In genomic region chr11:104608249-104608920, GRCm38 (mm10) we compare ENCODE assay signal across 8 mouse cellular contexts. TPM values are rescaled to one million over a fixed set of nuclear protein-coding genes. Genes with fewer than 3 reads are reported as not detected.
A peak's percentile ranks its signal among the peaks of the same experiment; 100 is the strongest.
DNase-seq lines count a peak whose midpoint lies in the region; ATAC-seq and TF ChIP-seq lines count a peak whose summit lies in the region.

No protein-coding gene starts in this region.

- peaks cover 11% of the 10 kb centered on the region for H3K4me1 ChIP-seq in heart, embryonic 13.5 days
- peaks cover 69% of the 10 kb centered on the region for H3K4me1 ChIP-seq in G1E (ENCODE audit: insufficient read depth, low read depth, low read length)
- H3K4me1 ChIP-seq in hindbrain, embryonic 10.5 days (replicated peaks), result peaks cover 14% of the 10 kb centered on the region

- peak overlapping the region; percentile 82 for H3K9ac ChIP-seq in heart, embryonic 13.5 days

- DNase-seq in heart, adult 9 months (ENCODE audit: low spot score in 2 of 2), result no peak
- DNase-seq in G1E (ENCODE audit: low spot score), result no peak
- DNase-seq in hindbrain, embryonic 10.5 days (ENCODE audit: low spot score), result no peak
- DNase-seq in ovary, postnatal 14 days (ENCODE audit: low spot score), result no peak

- 2% methylated on average over 23 of the region's 23 CpGs for WGBS in heart, embryonic 13.5 days
- WGBS in hindbrain, embryonic 10.5 days, result 2% methylated on average over 23 of the region's 23 CpGs

- H3K4me3 ChIP-seq in heart, embryonic 13.5 days, result peak overlapping the region; percentile 70
- peak overlapping the region; percentile 70 for H3K4me3 ChIP-seq in G1E (ENCODE audit: low read depth, low read length)
- H3K4me3 ChIP-seq in hindbrain, embryonic 10.5 days, result peak overlapping the region; percentile 70

- H3K27me3 ChIP-seq in heart, embryonic 13.5 days (replicated peaks), result 0 out of 2 replicates have a peak, but pooled peaks cover 15% of the 10 kb centered on the region
- H3K27me3 ChIP-seq in G1E (ENCODE audit: insufficient read depth, low read length), result peaks cover 53% of the 10 kb centered on the region
- H3K27me3 ChIP-seq in hindbrain, embryonic 10.5 days (ENCODE audit: insufficient read depth, poor library complexity, severe bottlenecking), result peaks cover 76% of the 10 kb centered on the region

- H3K27ac ChIP-seq in heart, embryonic 13.5 days (replicated peaks), result no peak overlapping the region
- peak overlapping the region; percentile 79 for H3K27ac ChIP-seq in hindbrain, embryonic 10.5 days

- no peaks in the 10 kb centered on the region for H3K36me3 ChIP-seq in heart, embryonic 13.5 days
- no peaks in the 10 kb centered on the region for H3K36me3 ChIP-seq in G1E (replicated peaks)
- no peaks in the 10 kb centered on the region for H3K36me3 ChIP-seq in hindbrain, embryonic 10.5 days

- H3K4me2 ChIP-seq in heart, embryonic 13.5 days, result peak overlapping the region; percentile 83

- no peaks in the 10 kb centered on the region for H3K9me3 ChIP-seq in heart, embryonic 13.5 days
- no peaks in the 10 kb centered on the region for H3K9me3 ChIP-seq in G1E (replicated peaks)
- no peaks in the 10 kb centered on the region for H3K9me3 ChIP-seq in hindbrain, embryonic 10.5 days

- no peak for TF ChIP-seq CTCF in G1E (IDR thresholded peaks at IDR 0.05; ENCODE audit: low read depth, low read length)

- ATAC-seq in heart, embryonic 13.5 days (ENCODE audit: extremely low read depth, insufficient number of reproducible peaks, low FRiP score, low TSS enrichment), result no peak
- no peak for ATAC-seq in G1E (ENCODE audit: extremely low read depth, insufficient number of reproducible peaks, low FRiP score, poor library complexity, severe bottlenecking)
- 0 out of 2 replicates have a peak, but pooled peaks have one; percentile 3 for ATAC-seq in megakaryocyte-erythroid progenitor cell, adult 5-6 weeks (replicated peaks; ENCODE audit: low FRiP score, low TSS enrichment, poor library complexity, severe bottlenecking)
- ATAC-seq in inflammation-experienced regulatory T-cells, adult 6 months, result no peak
- ATAC-seq in activated CD4-positive, CD25-positive, alpha-beta regulatory T cell, adult 4 months, result no peak

RNA-seq across cellular contexts. Expression of gene Itgb3, which starts 0.6 kb away (rescaled TPM):
- polyA plus RNA-seq in heart, embryonic 13.5 days (2015; fragmentation: Nextera tagmentation; extraction: Ambion mirVana), result 5.0 and 5.1 TPM in 2 replicates
- total RNA-seq in G1E (2014; fragmentation: Nextera tagmentation), result 2.1 and 2.7 TPM in 2 replicates
- 15.6 and 19.2 TPM in 2 replicates for total RNA-seq in G1E (2017)
- 0.73 and 0.87 TPM in 2 replicates for polyA plus RNA-seq in G1E (2012)
- polyA plus RNA-seq in hindbrain, embryonic 10.5 days (2016; fragmentation: Nextera tagmentation; extraction: Ambion mirVana), result 3.5 and 3.6 TPM in 2 replicates
- total RNA-seq in megakaryocyte-erythroid progenitor cell, adult 5-6 weeks (2014; fragmentation: Nextera tagmentation), result 0.52 and 0.94 TPM in 2 replicates
- 2.6 and 3.6 TPM in 2 replicates for total RNA-seq in megakaryocyte-erythroid progenitor cell, adult 5-6 weeks (2017)
- polyA plus RNA-seq in inflammation-experienced regulatory T-cells, adult 6 months (2017; shearing (Covaris generic)), result 10 to 100 TPM in 2 of 3 experiments, 1 to 10 TPM in 1; 6.4 to 17.5 (median 11.8) TPM
- polyA plus RNA-seq in activated CD4-positive, CD25-positive, alpha-beta regulatory T cell, adult 4 months (2017; shearing (Covaris generic)), result 10 to 100 TPM; 12.8 to 14.3 TPM

RNA-seq across cellular contexts. Expression of gene Myl4, which starts 57.9 kb away (rescaled TPM):
- polyA plus RNA-seq in heart, embryonic 13.5 days (2015; fragmentation: Nextera tagmentation; extraction: Ambion mirVana), result 2,381 and 2,697 TPM in 2 replicates
- total RNA-seq in G1E (2014; fragmentation: Nextera tagmentation), result not detected in 2 replicates
- total RNA-seq in G1E (2017), result 0.38 TPM in 1 of 2 replicates, not detected in the other
- not detected in 2 replicates for polyA plus RNA-seq in G1E (2012)
- 1.2 and 2.0 TPM in 2 replicates for polyA plus RNA-seq in hindbrain, embryonic 10.5 days (2016; fragmentation: Nextera tagmentation; extraction: Ambion mirVana)
- total RNA-seq in megakaryocyte-erythroid progenitor cell, adult 5-6 weeks (2014; fragmentation: Nextera tagmentation), result 1.4 and 2.5 TPM in 2 replicates
- total RNA-seq in megakaryocyte-erythroid progenitor cell, adult 5-6 weeks (2017), result not detected in 2 replicates
- 10 to 100 TPM in 1 of 3 experiments, 1 to 10 TPM in 2; 5.9 to 17.7 (median 6.4) TPM for polyA plus RNA-seq in inflammation-experienced regulatory T-cells, adult 6 months (2017; shearing (Covaris generic))
- 10 to 100 TPM in 1 of 2 experiments, 1 to 10 TPM in 1; 8.4 to 12.0 TPM for polyA plus RNA-seq in activated CD4-positive, CD25-positive, alpha-beta regulatory T cell, adult 4 months (2017; shearing (Covaris generic))

RNA-seq across cellular contexts. Expression of gene Cdc27, which starts 58.0 kb away (rescaled TPM):
- polyA plus RNA-seq in heart, embryonic 13.5 days (2015; fragmentation: Nextera tagmentation; extraction: Ambion mirVana), result 31.7 TPM in 2 replicates
- total RNA-seq in G1E (2014; fragmentation: Nextera tagmentation), result 158 and 163 TPM in 2 replicates
- 53.6 and 61.8 TPM in 2 replicates for total RNA-seq in G1E (2017)
- 5.3 and 5.4 TPM in 2 replicates for polyA plus RNA-seq in G1E (2012)
- 38.6 and 53.4 TPM in 2 replicates for polyA plus RNA-seq in hindbrain, embryonic 10.5 days (2016; fragmentation: Nextera tagmentation; extraction: Ambion mirVana)
- total RNA-seq in megakaryocyte-erythroid progenitor cell, adult 5-6 weeks (2014; fragmentation: Nextera tagmentation), result 48.1 and 55.5 TPM in 2 replicates
- total RNA-seq in megakaryocyte-erythroid progenitor cell, adult 5-6 weeks (2017), result 60.2 and 67.4 TPM in 2 replicates
- 10 to 100 TPM; 17.1 to 26.3 (median 17.5) TPM for polyA plus RNA-seq in inflammation-experienced regulatory T-cells, adult 6 months (2017; shearing (Covaris generic))
- polyA plus RNA-seq in activated CD4-positive, CD25-positive, alpha-beta regulatory T cell, adult 4 months (2017; shearing (Covaris generic)), result 10 to 100 TPM; 18.3 to 21.7 TPM

Comparison
In these comparisons a context has a peak if more than half of its experiments do, and no peak if none do; other contexts are left out.
1. RNA of gene Myl4, which starts 57.9 kb away (polyA plus RNA-seq): 2,381 to 2,697 TPM in heart, embryonic 13.5 days; 8.4 to 12.0 TPM in activated CD4-positive, CD25-positive, alpha-beta regulatory T cell, adult 4 months, 5.9 to 17.7 TPM in inflammation-experienced regulatory T-cells, adult 6 months, 1.2 to 2.0 TPM in hindbrain, embryonic 10.5 days and not detected in G1E; every median in the first group is over 100 times any median in the second.
2. Peak in every context shown above with its lines, with median percentiles within 50 percentile points of each other: H3K4me3 ChIP-seq.